Mouse (Mus musculus): ENCODE data around the gene Olfr424.

DNA sequence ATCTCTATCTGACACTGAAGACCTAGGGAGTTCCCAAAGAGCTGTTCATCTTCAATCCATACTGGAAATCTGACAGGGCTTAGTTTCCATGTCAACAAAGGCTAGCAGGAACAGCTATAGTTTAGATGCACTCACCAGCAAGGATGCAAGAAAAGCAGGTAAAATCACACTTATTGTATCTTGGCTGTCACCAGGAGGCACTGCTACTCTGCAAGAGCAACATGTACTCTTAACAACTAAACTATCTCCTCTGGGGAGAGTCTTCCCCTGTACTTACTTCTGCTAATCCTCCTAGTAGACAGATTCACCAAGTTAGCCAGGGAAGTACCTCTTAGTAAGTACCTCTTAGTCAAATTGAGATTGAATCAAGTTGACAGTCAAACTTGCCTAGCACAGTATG, 37.7 kb downstream of the Olfr424 start:
- TF ChIP-seq CTCF (conservative IDR thresholded peaks at IDR 0.05; ENCODE audit: insufficient read depth, insufficient read length, low read depth, low read length) (no peak), POLR2A (IDR thresholded peaks at IDR 0.05; ENCODE audit: low read depth, low read length) (no peak)

Data from kidney, adult 2 months (tissue).